Comparison of ENCODE assay signal across 9 mouse cellular contexts in the genomic region with DNA sequence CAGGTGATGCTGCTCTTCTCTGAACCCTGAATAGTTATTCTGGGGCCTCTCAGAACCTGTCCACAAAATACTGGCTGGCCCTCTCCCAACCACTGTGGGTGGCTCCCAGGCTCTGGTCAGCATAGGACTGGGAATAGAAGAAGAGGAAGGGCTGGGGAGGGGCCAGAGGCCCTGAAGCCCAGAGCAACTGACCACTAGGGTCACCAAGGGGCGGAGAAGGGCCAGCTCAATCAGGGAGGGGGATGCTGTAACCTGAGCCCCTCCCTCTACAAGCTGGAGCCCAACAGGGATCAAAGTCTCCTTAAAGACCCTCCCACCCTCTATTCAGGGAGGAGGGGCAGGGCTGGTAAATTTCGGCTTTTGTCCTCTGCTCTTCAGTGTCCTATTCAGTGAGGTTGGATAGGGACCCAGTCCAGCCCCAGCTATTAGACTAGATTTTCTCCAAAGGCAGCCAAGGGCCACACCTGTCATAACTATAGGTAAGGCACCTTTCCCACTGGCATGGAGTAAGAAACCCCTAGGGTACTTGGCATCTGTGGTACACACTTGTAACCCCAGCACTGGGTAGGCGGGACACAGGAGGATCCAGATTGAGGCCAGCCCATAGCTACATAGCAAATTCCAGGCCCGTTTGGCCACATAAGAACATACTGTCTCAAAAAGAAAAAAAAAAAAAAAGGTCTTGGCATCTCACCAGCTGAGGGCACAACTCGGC. TPM values are rescaled to one million over a fixed set of nuclear protein-coding genes. Genes with fewer than 3 reads are reported as not detected.
DNase-seq lines count a peak whose midpoint lies in the region; ATAC-seq lines count a peak whose summit lies in the region.
"Had no signal": no experiment of that assay in that cellular context is flagged by ENCODE, and none has a peak within 500 bp of the region (broad histone marks: within the 10 kb centered on the region; RNA-seq: fewer than 3 reads in every experiment).

A gene (minus strand): TSS at position 663 of the 715 bp plus-strand sequence.

- H3K27ac ChIP-seq in hindbrain, embryonic 10.5 days = peak within 1 kb of the TSS; percentile 93
- H3K27ac ChIP-seq in hindbrain, embryonic 16.5 days (ENCODE audit: low read depth, low read length) = no peak within 1 kb of the TSS
- peak within 1 kb of the TSS; percentile 89 for H3K27ac ChIP-seq in embryonic facial prominence, embryonic 10.5 days (replicated peaks)
- H3K27ac ChIP-seq in limb, embryonic 12.5 days = peak within 1 kb of the TSS; percentile 53
- peak within 1 kb of the TSS; percentile 68 for H3K27ac ChIP-seq in neural tube, embryonic 11.5 days (ENCODE audit: low read depth, low read length)

- H3K9me3 ChIP-seq in hindbrain, embryonic 10.5 days = no peaks in the 10 kb centered on the region
- no peaks in the 10 kb centered on the region for H3K9me3 ChIP-seq in hindbrain, embryonic 16.5 days (ENCODE audit: control insufficient read depth, low read length)
- no peaks in the 10 kb centered on the region for H3K9me3 ChIP-seq in embryonic facial prominence, embryonic 10.5 days
- H3K9me3 ChIP-seq in limb, embryonic 12.5 days = no peaks in the 10 kb centered on the region
- H3K9me3 ChIP-seq in neural tube, embryonic 11.5 days (ENCODE audit: control insufficient read depth, low read length) = no peaks in the 10 kb centered on the region

- no peak for ATAC-seq in hindbrain, embryonic 16.5 days
- ATAC-seq in limb, embryonic 12.5 days (ENCODE audit: insufficient number of reproducible peaks, insufficient read depth, low FRiP score, low TSS enrichment, low read depth) = no peak
- no peak for ATAC-seq in neural tube, embryonic 11.5 days (ENCODE audit: insufficient read depth, low FRiP score, low TSS enrichment)

- H3K9ac ChIP-seq in hindbrain, embryonic 16.5 days (ENCODE audit: low read depth, low read length) = no peak within 1 kb of the TSS
- no peak within 1 kb of the TSS for H3K9ac ChIP-seq in limb, embryonic 12.5 days (replicated peaks)
- peak within 1 kb of the TSS; percentile 15; the same call in 1 of the 2 replicates for H3K9ac ChIP-seq in neural tube, embryonic 11.5 days (ENCODE audit: low read length)

- H3K27me3 ChIP-seq in hindbrain, embryonic 10.5 days (ENCODE audit: insufficient read depth, poor library complexity, severe bottlenecking) = no peaks in the 10 kb centered on the region; the same call in 1 of the 2 replicates
- H3K27me3 ChIP-seq in hindbrain, embryonic 16.5 days (replicated peaks; ENCODE audit: control insufficient read depth, insufficient read depth, low read length) = no peaks in the 10 kb centered on the region
- H3K27me3 ChIP-seq in embryonic facial prominence, embryonic 10.5 days (replicated peaks; ENCODE audit: low read depth, poor library complexity, severe bottlenecking) = no peaks in the 10 kb centered on the region
- H3K27me3 ChIP-seq in limb, embryonic 12.5 days = no peaks in the 10 kb centered on the region
- no peaks in the 10 kb centered on the region for H3K27me3 ChIP-seq in neural tube, embryonic 11.5 days (ENCODE audit: control insufficient read depth, insufficient read depth, low read length)

- peak within 1 kb of the TSS; percentile 29 for H3K4me3 ChIP-seq in hindbrain, embryonic 10.5 days
- H3K4me3 ChIP-seq in hindbrain, embryonic 16.5 days (ENCODE audit: low read length) = no peak within 1 kb of the TSS
- H3K4me3 ChIP-seq in embryonic facial prominence, embryonic 10.5 days = peak within 1 kb of the TSS; percentile 36
- H3K4me3 ChIP-seq in limb, embryonic 12.5 days (replicated peaks) = no peak within 1 kb of the TSS
- H3K4me3 ChIP-seq in neural tube, embryonic 11.5 days (ENCODE audit: low read depth, low read length) = no peak within 1 kb of the TSS

- peaks cover 94% of the 10 kb centered on the region for H3K4me1 ChIP-seq in hindbrain, embryonic 10.5 days (replicated peaks)
- H3K4me1 ChIP-seq in hindbrain, embryonic 16.5 days (ENCODE audit: control insufficient read depth, insufficient read depth, low read depth, low read length) = peaks cover 19% of the 10 kb centered on the region
- peaks cover 97% of the 10 kb centered on the region for H3K4me1 ChIP-seq in embryonic facial prominence, embryonic 10.5 days
- peaks cover 40% of the 10 kb centered on the region for H3K4me1 ChIP-seq in limb, embryonic 12.5 days (replicated peaks)
- peaks cover 25% of the 10 kb centered on the region for H3K4me1 ChIP-seq in neural tube, embryonic 11.5 days (ENCODE audit: control insufficient read depth, insufficient read depth, low read length)

- WGBS in hindbrain, embryonic 10.5 days = 12% methylated on average over 5 of the region's 5 CpGs
- 22% methylated on average over 5 of the region's 5 CpGs for WGBS in hindbrain, embryonic 16.5 days
- 23% methylated on average over 5 of the region's 5 CpGs for WGBS in embryonic facial prominence, embryonic 10.5 days
- whole genome bisulfite sequencing in limb, embryonic 12.5 days = 25% methylated on average over 5 of the region's 5 CpGs
- WGBS in neural tube, embryonic 11.5 days = 10% methylated on average over 5 of the region's 5 CpGs

- peaks cover 63% of the 10 kb centered on the region for H3K36me3 ChIP-seq in hindbrain, embryonic 10.5 days
- H3K36me3 ChIP-seq in hindbrain, embryonic 16.5 days (ENCODE audit: control insufficient read depth, insufficient read depth, low read length) = peaks cover 25% of the 10 kb centered on the region
- H3K36me3 ChIP-seq in embryonic facial prominence, embryonic 10.5 days (replicated peaks) = peaks cover 65% of the 10 kb centered on the region
- peaks cover 60% of the 10 kb centered on the region for H3K36me3 ChIP-seq in limb, embryonic 12.5 days
- peaks cover 9% of the 10 kb centered on the region; the same call in 1 of the 2 replicates for H3K36me3 ChIP-seq in neural tube, embryonic 11.5 days (ENCODE audit: control insufficient read depth, insufficient read depth, low read length)

- no peak within 1 kb of the TSS for H3K4me2 ChIP-seq in hindbrain, embryonic 16.5 days (ENCODE audit: low read length)
- no peak within 1 kb of the TSS for H3K4me2 ChIP-seq in limb, embryonic 12.5 days
- H3K4me2 ChIP-seq in neural tube, embryonic 11.5 days (ENCODE audit: low read depth) = 0 out of 2 replicates have a peak within 1 kb of the TSS, but pooled peaks have one; percentile 6

- DNase-seq in hindbrain, embryonic 10.5 days (ENCODE audit: low spot score) = peak; percentile 76
- DNase-seq in embryonic facial prominence, embryonic 10.5 days (ENCODE audit: low spot score) = peak; percentile 58
- DNase-seq in neural tube, embryonic 11.5 days (ENCODE audit: low spot score) = no peak
- no peak for DNase-seq in urinary bladder, postnatal 25 days (ENCODE audit: low spot score)
- no peak for DNase-seq in layer of hippocampus, adult 9-10 months (ENCODE audit: low spot score)
- no peak for DNase-seq in cerebellum, adult 9-10 months
- DNase-seq: lung, adult 2 months had no signal

RNA-seq across cellular contexts. Expression of the gene that starts here (rescaled TPM):
- polyA plus RNA-seq in hindbrain, embryonic 10.5 days (2016; fragmentation: Nextera tagmentation; extraction: Ambion mirVana) = 5.8 and 26.3 TPM in 2 replicates
- 0.34 and 0.51 TPM in 2 replicates for polyA plus RNA-seq in hindbrain, embryonic 16.5 days (2015; fragmentation: Nextera tagmentation; extraction: Ambion mirVana)
- 7.8 and 12.6 TPM in 2 replicates for polyA plus RNA-seq in embryonic facial prominence, embryonic 10.5 days (2016; fragmentation: Nextera tagmentation; extraction: Ambion mirVana)
- polyA plus RNA-seq in limb, embryonic 12.5 days (2016; fragmentation: Nextera tagmentation; extraction: Ambion mirVana) = 0.45 and 0.54 TPM in 2 replicates
- polyA plus RNA-seq in neural tube, embryonic 11.5 days (2014; fragmentation: Nextera tagmentation; extraction: Ambion mirVana) = 1.2 and 1.7 TPM in 2 replicates

Comparison
In these comparisons a context has a peak if more than half of its experiments do, and no peak if none do; other contexts are left out.
1. H3K4me3 ChIP-seq: peak in hindbrain, embryonic 10.5 days (single experiment) and embryonic facial prominence, embryonic 10.5 days (single experiment); none in hindbrain, embryonic 16.5 days (single experiment), limb, embryonic 12.5 days (single experiment) and neural tube, embryonic 11.5 days (single experiment).
2. DNase-seq: peak in hindbrain, embryonic 10.5 days (single experiment) and embryonic facial prominence, embryonic 10.5 days (single experiment); none in neural tube, embryonic 11.5 days (single experiment), urinary bladder, postnatal 25 days (single experiment), layer of hippocampus, adult 9-10 months (single experiment) and cerebellum, adult 9-10 months (single experiment).